Mouse (Mus musculus) neural tube, embryonic 13.5 days (tissue): ENCODE data around the gene Sde2. TPM values are rescaled to one million over a fixed set of nuclear protein-coding genes. Genes with fewer than 3 reads are reported as not detected.

Experiments used
- ATAC-seq: fragments of 200-750 bp; cut with Nextera tagmentation; 2 replicates; pipeline ENCODE4 v1.8.0; 2017; ENCODE audit warnings: low read depth, mild to moderate bottlenecking, moderate TSS enrichment, moderate library complexity
- H3K27ac ChIP-seq: fragments of 300-500 bp; sonication (generic); replicated peaks from 2 replicates; pipeline ENCODE4 v1.5.1; 2015; ENCODE audit warnings: moderate library complexity, mild to moderate bottlenecking, inconsistent platforms
- H3K27me3 ChIP-seq: fragments of 300-500 bp; sonication (generic); 2 replicates; pipeline ENCODE4 v1.6.1; 2015; ENCODE audit warnings: mild to moderate bottlenecking, inconsistent platforms
- H3K36me3 ChIP-seq: fragments of 300-500 bp; sonication (generic); 2 replicates; pipeline ENCODE4 v1.6.1; 2015; ENCODE audit warnings: mild to moderate bottlenecking, inconsistent platforms
- H3K4me1 ChIP-seq: fragments of 300-500 bp; sonication (generic); replicated peaks from 2 replicates; pipeline ENCODE4 v1.6.1; 2015; ENCODE audit warnings: inconsistent platforms
- H3K4me2 ChIP-seq: fragments of 300-500 bp; sonication (generic); 2 replicates; pipeline ENCODE4 v1.6.1; 2015; ENCODE audit warnings: inconsistent platforms, mild to moderate bottlenecking, moderate library complexity
- H3K4me3 ChIP-seq: fragments of 300-500 bp; sonication (generic); 2 replicates; pipeline ENCODE4 v1.5.1; 2015; ENCODE audit warnings: mild to moderate bottlenecking, inconsistent platforms
- H3K9ac ChIP-seq: fragments of 300-500 bp; sonication (generic); 2 replicates; pipeline ENCODE4 v1.6.1; 2015; ENCODE audit warnings: moderate library complexity, mild to moderate bottlenecking, inconsistent platforms
- H3K9me3 ChIP-seq: fragments of 300-500 bp; sonication (generic); 2 replicates; pipeline ENCODE4 v1.6.1; 2016; ENCODE audit warnings: inconsistent platforms
- WGBS: fragments of 180-500 bp; shearing (Covaris S2); methylation state at CpG from one replicate; pipeline ENCODE4 v1.1.7; 2015; 5-methylcytosine and 5-hydroxymethylcytosine counted together
- polyA plus RNA-seq: library from polyadenylated mRNA; unstranded; fragments of >200 nt; fragmentation: Nextera tagmentation; extraction: Ambion mirVana; gene quantifications from 2 replicates; pipeline ENCODE4 v1.2.1, GENCODE M21; 2015

Gene Sde2
- polyA plus RNA-seq, 1 experiment from 2014 or later: 25.7 TPM

DNA sequence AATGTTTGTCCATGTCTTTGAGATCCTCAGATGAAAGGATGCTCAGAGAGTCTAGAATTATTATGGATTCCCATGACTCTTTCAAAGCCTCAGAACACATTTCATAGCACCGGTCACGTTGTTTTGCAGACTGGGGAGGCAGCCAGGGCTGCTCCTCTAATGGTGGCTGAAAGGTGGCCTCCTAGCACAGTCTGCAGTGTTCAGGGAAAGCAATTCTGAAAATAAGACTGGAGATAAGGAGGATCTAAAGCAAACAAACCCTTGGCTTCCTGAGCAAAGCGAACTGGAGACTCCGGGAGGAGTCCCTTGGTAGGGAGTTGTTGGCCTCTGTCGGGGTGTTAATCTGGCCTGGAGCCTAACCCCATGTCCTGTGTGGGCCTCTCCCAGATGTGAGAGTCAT, 13.7 kb upstream of the Sde2 start:
- no peaks in the 10 kb centered on the region for H3K27me3 ChIP-seq
- H3K4me2 ChIP-seq: no peak overlapping the region
- no peaks in the 10 kb centered on the region for H3K36me3 ChIP-seq
- H3K9ac ChIP-seq: no peak overlapping the region
- H3K9me3 ChIP-seq: no peaks in the 10 kb centered on the region
- H3K27ac ChIP-seq: no peak overlapping the region
- no peak overlapping the region for H3K4me3 ChIP-seq
- WGBS: 88% methylated on average over 5 of the region's 5 CpGs
- ATAC-seq: no peak
- H3K4me1 ChIP-seq: no peaks in the 10 kb centered on the region

GRCm38 (mm10) chr1:180838014-180838413, 12.9 kb upstream of the Sde2 start:
- whole genome bisulfite sequencing: 21% methylated on average over 6 of the region's 6 CpGs
- no peak for ATAC-seq

DNA sequence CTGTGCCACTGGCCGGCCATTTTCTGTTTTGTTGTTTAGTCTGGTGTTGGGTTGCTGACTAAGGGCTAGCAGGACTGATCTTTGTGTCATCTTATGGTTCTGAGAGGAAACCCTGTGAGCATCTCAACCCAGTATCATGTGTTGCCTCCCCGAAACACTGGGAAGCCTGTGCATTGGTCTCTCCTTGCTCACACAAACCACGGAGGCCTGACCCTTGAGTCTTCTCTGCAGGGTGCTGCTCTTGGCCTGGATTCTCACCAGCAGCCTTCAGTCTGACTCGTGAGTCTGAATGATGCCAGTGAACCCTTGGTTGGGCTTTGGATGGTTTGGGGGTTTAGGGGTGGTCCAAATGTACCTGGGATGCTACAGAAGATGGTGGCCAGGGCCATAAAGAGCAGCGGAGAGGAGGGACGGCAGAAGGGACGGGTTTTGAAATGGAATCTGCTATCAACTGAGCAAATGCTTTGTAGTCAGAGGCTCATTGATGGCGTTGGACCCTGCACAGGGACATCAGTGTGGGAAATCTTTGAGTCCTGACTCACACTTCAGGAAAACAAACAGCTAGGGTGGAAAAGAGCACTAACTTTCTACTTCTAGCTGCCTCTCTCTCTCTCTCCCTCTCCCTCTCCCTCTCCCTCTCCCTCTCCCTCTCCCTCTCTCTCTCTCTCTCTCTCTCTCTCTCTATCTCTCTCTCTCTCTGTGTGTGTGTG, 11.6 kb upstream of the Sde2 start:
- Histone ChIP-seq H3K4me3 (no peak overlapping the region), H3K4me2 (no peak overlapping the region), H3K27ac (no peak overlapping the region), H3K27me3 (no peaks in the 10 kb centered on the region), H3K4me1 (no peaks in the 10 kb centered on the region), H3K9me3 (no peaks in the 10 kb centered on the region), H3K9ac (no peak overlapping the region), H3K36me3 (no peaks in the 10 kb centered on the region)
- no peak for ATAC-seq
- WGBS: 69% methylated on average over 8 of the region's 8 CpGs

More at GRCm38 (mm10) chr1:180838014-180838413, 12.9 kb upstream of the Sde2 start:
- Histone ChIP-seq H3K4me2 (no peak overlapping the region), H3K36me3 (no peaks in the 10 kb centered on the region), H3K4me1 (no peaks in the 10 kb centered on the region), H3K27ac (no peak overlapping the region), H3K9me3 (no peaks in the 10 kb centered on the region), H3K27me3 (no peaks in the 10 kb centered on the region), H3K9ac (no peak overlapping the region), H3K4me3 (no peak overlapping the region)

- 88% methylated on average over 8 of the region's 8 CpGs for WGBS
- Histone ChIP-seq H3K36me3 (no peaks in the 10 kb centered on the region), H3K27ac (no peak overlapping the region), H3K4me2 (no peak overlapping the region), H3K9ac (no peak overlapping the region), H3K27me3 (no peaks in the 10 kb centered on the region), H3K4me3 (no peak overlapping the region), H3K9me3 (no peaks in the 10 kb centered on the region), H3K4me1 (no peaks in the 10 kb centered on the region)
- ATAC-seq: no peak
Measured at GRCm38 (mm10) chr1:180841561-180842300, 9.2 kb upstream of the Sde2 start.

DNA sequence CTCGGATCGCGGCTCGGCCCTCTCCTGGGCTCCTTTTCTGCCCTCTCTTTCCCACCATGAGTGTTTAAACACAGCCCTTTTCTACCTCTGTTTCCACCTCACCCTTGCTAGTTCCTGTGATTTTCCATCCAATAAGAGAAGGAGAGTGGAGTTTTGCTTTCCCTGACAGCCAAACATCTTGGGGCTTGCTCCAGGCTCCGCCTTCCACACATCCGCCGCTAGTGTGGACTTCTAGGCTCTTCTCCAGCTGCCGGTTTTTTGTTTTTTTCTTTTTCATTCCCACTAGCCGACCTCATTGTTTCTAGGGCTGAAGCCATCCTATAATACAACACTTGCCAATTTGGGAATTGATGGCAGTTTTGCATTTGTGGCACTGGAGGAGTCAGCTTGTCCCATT, 2.8 kb upstream of the Sde2 start:
- Histone ChIP-seq H3K4me3 (peak overlapping the region; percentile 33), H3K9ac (peak overlapping the region; percentile 79), H3K4me1 (peaks cover 48% of the 10 kb centered on the region), H3K27ac (peak overlapping the region; percentile 100), H3K27me3 (no peaks in the 10 kb centered on the region), H3K36me3 (no peaks in the 10 kb centered on the region), H3K9me3 (no peaks in the 10 kb centered on the region), H3K4me2 (peak overlapping the region; percentile 61)
- peak; percentile 57 for ATAC-seq
- WGBS: 2% methylated on average over 9 of the region's 9 CpGs

- Histone ChIP-seq H3K9ac (peak overlapping the region; percentile 79), H3K4me1 (peaks cover 48% of the 10 kb centered on the region), H3K4me3 (peak overlapping the region; percentile 33), H3K27ac (peak overlapping the region; percentile 100), H3K9me3 (no peaks in the 10 kb centered on the region), H3K27me3 (no peaks in the 10 kb centered on the region), H3K4me2 (peak overlapping the region; percentile 61), H3K36me3 (no peaks in the 10 kb centered on the region)
- peak; percentile 33 for ATAC-seq
- 7% methylated on average over 11 of the region's 11 CpGs for WGBS
Measured at GRCm38 (mm10) chr1:180848511-180849241, 2.3 kb upstream of the Sde2 start.

DNA sequence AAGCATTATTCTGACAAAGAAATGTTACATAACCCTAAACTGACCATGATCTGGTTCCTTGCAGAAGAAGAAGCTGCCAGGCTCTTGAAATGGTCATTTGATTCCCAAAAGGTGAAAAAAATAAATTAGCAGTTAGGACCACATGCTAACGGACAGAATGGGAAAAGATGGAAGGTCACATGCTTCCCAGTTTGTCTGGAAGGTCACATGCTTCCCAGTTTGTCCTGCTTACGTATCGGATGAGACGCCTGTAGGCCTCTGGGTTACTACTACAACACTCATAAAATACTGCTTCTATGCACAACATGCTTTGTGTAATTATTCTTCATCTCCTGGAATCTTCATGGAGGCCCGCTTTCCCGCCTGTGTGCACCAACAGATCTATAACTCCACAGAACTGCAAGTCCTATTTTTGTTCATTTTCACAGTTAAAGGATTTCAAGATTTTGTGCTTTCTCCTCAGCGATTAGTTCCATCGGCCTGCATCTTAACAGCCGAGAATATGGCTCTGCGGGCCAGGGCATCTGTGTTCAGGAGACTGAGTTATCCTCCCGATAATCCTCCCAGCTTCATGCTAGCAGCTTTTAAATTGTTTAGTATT, 1.1 kb upstream of the Sde2 start:
- peak overlapping the region; percentile 100 for H3K27ac ChIP-seq
- H3K36me3 ChIP-seq: no peaks in the 10 kb centered on the region
- no peaks in the 10 kb centered on the region for H3K27me3 ChIP-seq
- ATAC-seq: peak; percentile 2
- peak overlapping the region; percentile 87 for H3K9ac ChIP-seq
- H3K4me1 ChIP-seq: peaks cover 48% of the 10 kb centered on the region
- peak overlapping the region; percentile 76 for H3K4me2 ChIP-seq
- peak overlapping the region; percentile 77 for H3K4me3 ChIP-seq
- WGBS: 19% methylated on average over 11 of the region's 11 CpGs
- H3K9me3 ChIP-seq: no peaks in the 10 kb centered on the region

DNA sequence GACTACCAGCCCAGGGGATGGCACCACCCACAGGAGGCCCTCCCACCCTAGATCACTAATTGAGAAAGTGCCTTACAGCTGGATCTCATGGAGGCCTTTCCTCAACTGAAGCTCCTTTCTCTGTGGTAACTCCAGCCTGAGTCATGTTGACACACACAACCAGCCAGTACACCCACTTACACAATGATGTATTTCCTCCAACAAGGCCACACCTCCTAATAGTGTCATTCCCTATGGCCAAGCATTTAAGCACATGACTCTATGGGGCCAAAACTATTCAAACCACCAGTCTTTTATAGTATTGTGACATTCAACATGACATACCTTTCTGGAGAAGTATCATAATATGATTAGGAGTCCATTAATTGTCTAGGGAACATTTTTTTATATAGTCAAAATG, 7.8 kb downstream of the Sde2 start:
- Histone ChIP-seq H3K27ac (no peak overlapping the region), H3K9ac (no peak overlapping the region), H3K9me3 (no peaks in the 10 kb centered on the region), H3K36me3 (peaks cover 76% of the 10 kb centered on the region), H3K4me2 (no peak overlapping the region), H3K27me3 (no peaks in the 10 kb centered on the region), H3K4me3 (no peak overlapping the region), H3K4me1 (no peaks in the 10 kb centered on the region)
- ATAC-seq: no peak

GRCm38 (mm10) chr1:180860030-180860429, 9.1 kb downstream of the Sde2 start:
- ATAC-seq: no peak
- Histone ChIP-seq H3K27ac (no peak overlapping the region), H3K4me1 (no peaks in the 10 kb centered on the region; the same call in 1 of the 2 replicates), H3K9ac (no peak overlapping the region), H3K4me2 (no peak overlapping the region), H3K36me3 (peaks cover 86% of the 10 kb centered on the region), H3K9me3 (no peaks in the 10 kb centered on the region), H3K4me3 (no peak overlapping the region), H3K27me3 (no peaks in the 10 kb centered on the region)
- 91% methylated on average over 6 of the region's 6 CpGs for WGBS

DNA sequence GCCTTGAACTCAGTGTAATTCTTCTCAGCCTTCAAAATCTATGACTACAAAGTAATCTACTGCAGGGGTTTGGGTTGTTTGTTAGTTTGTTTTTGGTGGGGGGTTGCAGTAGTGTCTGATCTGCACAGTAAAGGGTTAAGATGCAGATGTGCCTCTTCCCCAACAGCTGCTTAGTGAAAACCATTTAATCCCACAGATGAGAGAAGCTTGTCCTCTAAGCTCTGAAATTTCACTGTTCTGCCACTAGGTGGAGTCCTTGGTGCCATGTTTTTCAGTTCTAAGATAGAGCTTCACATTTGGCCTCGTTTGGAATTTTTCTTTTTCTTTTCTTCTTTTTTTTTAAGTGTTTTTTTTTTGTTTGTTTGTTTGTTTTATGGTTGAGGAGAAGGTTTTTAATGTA, 12.7 kb downstream of the Sde2 start:
- Histone ChIP-seq H3K9me3 (no peaks in the 10 kb centered on the region), H3K4me2 (no peak overlapping the region), H3K27me3 (no peaks in the 10 kb centered on the region), H3K27ac (no peak overlapping the region), H3K36me3 (peaks cover 92% of the 10 kb centered on the region), H3K4me1 (no peaks in the 10 kb centered on the region; the same call in 1 of the 2 replicates), H3K9ac (no peak overlapping the region), H3K4me3 (no peak overlapping the region)
- WGBS: 25% methylated on average over 1 of the region's 1 CpGs
- ATAC-seq: no peak

- no peaks in the 10 kb centered on the region for H3K9me3 ChIP-seq
- H3K4me1 ChIP-seq: no peaks in the 10 kb centered on the region; the same call in 1 of the 2 replicates
- H3K4me2 ChIP-seq: no peak overlapping the region
- H3K4me3 ChIP-seq: no peak overlapping the region
- peaks cover 79% of the 10 kb centered on the region for H3K36me3 ChIP-seq
- ATAC-seq: no peak
- 95% methylated on average over 7 of the region's 7 CpGs for WGBS
- H3K27me3 ChIP-seq: no peaks in the 10 kb centered on the region
- H3K9ac ChIP-seq: no peak overlapping the region
- H3K27ac ChIP-seq: no peak overlapping the region
Measured at GRCm38 (mm10) chr1:180866001-180866400, 15.1 kb downstream of the Sde2 start.

GRCm38 (mm10) chr1:180870122-180870650, 19.3 kb downstream of the Sde2 start:
- Histone ChIP-seq H3K27me3 (no peaks in the 10 kb centered on the region), H3K9ac (no peak overlapping the region), H3K36me3 (peaks cover 42% of the 10 kb centered on the region), H3K4me3 (no peak overlapping the region), H3K4me1 (no peaks in the 10 kb centered on the region), H3K4me2 (no peak overlapping the region), H3K9me3 (no peaks in the 10 kb centered on the region), H3K27ac (no peak overlapping the region)
- 81% methylated on average over 13 of the region's 13 CpGs for WGBS
- no peak for ATAC-seq
